Mouse (Mus musculus): ENCODE measurements around the gene Tagln2.

The Tagln2 gene

DNA sequence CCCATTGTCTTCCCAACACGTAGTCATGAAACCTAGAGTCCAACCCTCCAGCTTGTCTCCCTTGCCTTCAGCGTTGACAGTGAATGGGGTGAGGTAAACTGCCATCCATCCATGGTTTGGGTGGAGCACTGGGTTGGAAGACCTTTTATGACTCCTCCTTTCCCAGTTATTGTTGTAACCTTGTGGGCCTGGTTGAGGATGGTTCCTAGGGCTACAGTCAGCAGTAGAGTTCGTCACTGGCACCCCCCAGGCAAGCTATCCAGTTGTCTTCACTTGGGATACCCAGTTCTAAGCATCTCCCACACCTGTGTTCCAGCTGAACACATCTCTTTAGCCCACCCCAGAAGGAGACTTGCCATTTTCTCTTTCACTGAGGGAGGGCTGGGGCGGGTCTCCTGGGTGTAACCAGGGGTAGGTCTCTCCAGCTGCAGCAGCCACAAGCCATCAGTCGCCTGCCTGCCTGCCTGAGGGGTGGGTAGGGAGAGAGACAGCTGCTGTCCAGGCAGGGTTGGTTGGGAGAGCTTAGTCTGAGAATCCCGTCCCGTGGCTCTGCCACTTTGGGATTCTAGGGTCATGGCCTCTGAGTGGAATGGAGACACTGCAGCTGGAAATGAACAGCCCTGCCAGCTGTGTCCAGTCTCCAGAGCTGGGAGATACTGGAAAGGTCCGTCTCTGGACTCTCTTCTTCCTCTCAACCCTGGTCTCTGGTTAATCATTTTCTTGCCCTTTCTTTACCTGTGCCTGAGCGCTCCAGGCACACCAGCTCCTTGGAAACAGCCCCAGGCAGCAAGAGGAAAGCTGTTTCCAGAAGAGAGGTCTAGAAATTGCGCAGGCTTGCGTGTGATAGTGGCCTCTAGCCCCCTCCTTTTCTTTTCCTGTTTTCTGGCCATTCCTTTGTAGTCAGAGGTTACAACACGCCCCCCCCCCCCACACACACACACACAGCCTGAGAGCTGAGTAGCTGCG, 2.6 kb downstream of the Tagln2 start:
- DNase-seq (ENCODE audit: extremely low read depth, low read depth, low spot score) = no peak

DNA sequence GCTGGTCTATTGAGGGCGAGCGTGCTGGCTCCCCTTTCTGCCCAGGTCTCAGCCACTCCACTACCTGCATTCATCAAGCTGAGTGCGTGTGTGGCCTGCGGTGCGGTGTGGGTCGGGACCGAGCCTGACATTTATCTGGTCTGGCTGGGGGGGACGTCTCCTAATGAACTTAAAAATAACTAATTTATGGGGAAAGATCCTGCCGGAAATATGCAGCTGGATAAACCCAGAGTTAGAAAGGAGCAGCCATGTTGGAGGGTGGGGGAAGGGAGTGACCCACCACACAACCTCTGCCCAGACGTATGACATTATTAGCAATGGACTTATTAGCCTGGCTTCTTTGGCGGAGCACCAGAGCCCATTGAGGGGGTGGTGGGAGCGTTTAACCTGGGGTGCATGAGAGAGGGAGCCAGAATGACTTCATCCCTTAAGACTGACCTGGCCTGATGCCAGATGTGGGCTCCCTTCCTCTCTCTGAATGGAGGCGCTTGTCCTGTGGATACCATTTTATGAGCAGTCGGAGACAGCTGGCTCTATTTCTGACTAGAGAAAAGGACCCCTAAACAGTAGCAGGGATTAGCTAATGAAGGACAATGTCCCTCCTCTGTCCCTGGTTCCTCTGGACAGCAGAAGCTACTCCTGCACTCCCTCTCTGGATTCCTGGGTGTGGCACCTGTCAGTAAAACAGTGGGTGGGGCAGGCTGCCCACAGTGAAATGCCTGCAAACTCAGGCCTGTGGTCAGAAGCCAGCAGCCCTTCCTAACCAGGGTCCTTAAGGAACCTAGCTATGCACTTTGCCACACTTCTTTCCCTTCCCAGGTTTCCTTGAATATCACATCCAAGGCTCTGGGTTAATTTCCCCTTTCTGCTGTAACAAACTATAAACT, 3.5 kb downstream of the Tagln2 start:
- no peak for DNase-seq (ENCODE audit: extremely low read depth, low read depth, low spot score)

- DNase-seq (ENCODE audit: extremely low read depth, low read depth, low spot score) = no peak
Measured at GRCm38 (mm10) chr1:172504756-172505155, 4.9 kb downstream of the Tagln2 start.

DNA sequence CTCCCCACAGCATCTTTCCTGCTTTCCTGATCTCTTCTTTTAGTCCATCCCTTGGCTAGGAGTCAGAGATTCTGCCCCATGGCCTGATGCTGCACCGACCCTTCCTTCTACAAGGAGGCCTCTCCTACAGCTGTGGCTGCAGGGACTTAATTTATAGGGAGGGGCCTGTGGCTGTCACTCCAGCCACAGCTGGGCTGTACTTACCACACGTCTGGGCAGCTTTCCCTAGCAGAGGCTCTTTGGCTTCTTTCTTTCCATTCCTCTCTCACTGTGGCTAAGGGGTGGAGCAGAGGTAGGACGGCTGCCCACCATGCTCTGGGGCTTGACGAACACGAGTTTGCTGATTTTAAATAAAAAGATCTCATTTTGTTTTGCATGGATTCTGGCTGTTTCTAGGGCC, 7.2 kb downstream of the Tagln2 start:
- no peak for DNase-seq (ENCODE audit: extremely low read depth, low read depth, low spot score)

DNA sequence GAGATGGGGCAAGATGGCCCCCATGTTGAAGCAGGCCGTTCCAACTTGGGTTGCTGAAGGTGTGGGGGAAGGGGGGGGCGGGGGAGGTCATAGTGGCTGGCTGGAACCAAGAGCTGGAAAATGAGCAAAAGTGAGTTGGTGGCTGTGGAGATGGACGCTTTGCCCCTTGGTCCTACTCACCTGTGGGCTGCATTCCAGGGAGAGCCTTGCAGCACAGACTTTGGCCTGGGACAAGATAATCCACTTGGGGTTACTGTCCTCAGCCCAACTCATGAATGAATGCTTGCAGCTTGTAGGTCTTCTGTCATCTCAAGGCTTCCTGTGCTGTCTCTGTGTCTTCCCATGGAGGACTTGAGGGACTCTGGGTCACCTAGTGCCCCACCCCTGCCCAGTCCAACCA, 7.9 kb downstream of the Tagln2 start:
- no peak for DNase-seq (ENCODE audit: extremely low read depth, low read depth, low spot score)

GRCm38 (mm10) chr1:172508172-172508571, 8.3 kb downstream of the Tagln2 start:
- no peak for DNase-seq (ENCODE audit: extremely low read depth, low read depth, low spot score)

GRCm38 (mm10) chr1:172509235-172509634, 9.4 kb downstream of the Tagln2 start:
- DNase-seq (ENCODE audit: extremely low read depth, low read depth, low spot score) = no peak

- DNase-seq (ENCODE audit: extremely low read depth, low read depth, low spot score) = no peak
Measured at GRCm38 (mm10) chr1:172509983-172510382, 10.1 kb downstream of the Tagln2 start.

DNA sequence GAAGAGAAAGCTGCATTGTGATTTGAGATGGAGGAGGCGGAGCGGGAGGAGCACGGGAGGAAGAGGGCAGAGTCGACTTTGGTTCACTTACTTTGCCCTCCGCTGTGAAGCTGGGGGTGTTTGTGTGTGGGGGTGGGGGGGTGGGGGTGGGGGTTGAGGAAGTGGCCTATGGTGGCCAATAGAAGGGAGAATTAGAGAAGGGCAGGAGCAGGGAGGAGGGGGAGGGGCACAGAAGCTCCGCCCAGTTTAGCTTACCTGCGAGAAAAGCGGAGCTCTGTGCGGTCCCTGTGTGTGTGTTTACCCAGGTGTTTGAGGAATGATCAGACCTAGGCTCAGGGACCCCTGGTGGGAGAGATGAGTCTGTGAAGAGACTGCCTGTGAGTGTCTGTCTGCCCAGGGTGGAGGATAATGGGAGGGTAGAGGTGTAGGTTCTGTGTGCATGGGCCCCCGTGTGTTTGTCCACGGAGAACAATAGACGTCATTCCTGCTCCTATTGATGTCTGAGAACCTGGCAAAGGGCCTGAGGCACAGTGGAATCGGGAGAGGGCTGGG, 10.7 kb downstream of the Tagln2 start:
- DNase-seq (ENCODE audit: extremely low read depth, low read depth, low spot score) = no peak

DNA sequence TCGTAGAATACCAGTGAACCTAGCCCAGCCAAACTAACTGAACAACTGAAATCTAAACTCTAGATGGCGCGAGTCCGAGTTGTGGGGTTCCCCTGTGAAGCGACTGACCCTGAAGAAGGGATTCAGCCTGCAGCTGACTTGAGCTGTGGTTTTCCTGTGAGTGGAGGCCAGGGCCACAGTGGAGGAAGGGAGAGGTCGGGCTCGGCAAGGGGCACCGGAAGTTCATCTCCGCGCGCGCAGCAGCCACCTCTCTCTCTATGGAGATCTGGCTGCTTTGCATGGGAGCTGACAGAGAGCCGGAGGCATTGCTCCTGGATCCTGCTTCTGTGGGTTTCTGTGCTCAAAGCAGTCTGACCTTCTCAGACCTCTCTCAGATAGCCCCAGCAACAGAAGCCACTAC, 13.1 kb downstream of the Tagln2 start:
- DNase-seq (ENCODE audit: extremely low read depth, low read depth, low spot score) = no peak

DNA sequence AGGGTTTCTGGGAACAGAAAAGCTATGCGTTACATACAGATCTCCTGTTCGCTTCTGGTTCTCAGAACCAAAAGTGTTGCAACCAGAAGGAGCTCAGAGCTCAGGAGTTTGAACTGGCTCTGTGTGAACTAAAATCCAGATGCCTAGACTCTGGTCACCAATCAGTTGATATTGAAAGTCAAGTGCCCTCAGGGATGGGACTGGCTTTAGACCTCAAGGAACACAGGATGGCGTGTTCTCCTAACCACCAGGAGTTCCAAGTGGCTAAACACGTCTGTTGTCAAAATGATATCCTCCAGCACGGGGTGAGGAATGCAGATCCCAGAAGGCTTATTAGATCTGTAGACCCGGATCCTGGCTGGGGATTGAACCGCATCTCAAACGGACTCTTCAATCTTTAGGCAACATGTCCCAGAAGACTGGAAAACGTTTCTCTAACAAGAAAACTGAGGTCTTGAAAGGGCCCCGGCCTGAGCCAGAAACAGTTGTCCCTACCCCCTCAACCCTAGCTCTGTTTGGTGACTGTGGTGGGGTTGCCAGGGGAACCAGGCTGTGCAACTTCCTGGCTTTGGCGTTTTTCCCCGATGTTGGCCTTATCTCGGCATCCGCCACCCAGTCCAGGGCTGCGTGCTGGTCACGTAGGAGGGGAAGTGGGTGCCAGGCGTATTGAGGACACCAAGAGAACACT, 13.8 kb downstream of the Tagln2 start:
- no peak for DNase-seq (ENCODE audit: extremely low read depth, low read depth, low spot score)

DNA sequence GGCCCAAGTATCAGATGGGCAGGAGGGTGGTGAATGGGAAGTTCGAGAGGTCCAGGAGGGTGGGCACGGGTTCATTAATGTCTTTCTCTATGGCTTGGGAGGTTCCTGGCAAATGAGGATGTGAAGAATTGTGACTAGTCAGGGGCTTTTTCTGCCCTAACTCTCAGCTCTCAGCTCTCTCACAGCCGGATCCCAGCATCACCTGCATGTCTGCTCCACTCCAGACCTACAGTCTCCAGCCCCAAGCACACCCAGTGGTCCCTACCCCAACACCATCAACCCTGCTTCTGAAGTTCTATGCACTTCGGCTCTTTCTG, 14.3 kb downstream of the Tagln2 start:
- no peak for DNase-seq (ENCODE audit: extremely low read depth, low read depth, low spot score)

- DNase-seq (ENCODE audit: extremely low read depth, low read depth, low spot score) = no peak
Measured at GRCm38 (mm10) chr1:172514551-172515268, 14.9 kb downstream of the Tagln2 start.

DNA sequence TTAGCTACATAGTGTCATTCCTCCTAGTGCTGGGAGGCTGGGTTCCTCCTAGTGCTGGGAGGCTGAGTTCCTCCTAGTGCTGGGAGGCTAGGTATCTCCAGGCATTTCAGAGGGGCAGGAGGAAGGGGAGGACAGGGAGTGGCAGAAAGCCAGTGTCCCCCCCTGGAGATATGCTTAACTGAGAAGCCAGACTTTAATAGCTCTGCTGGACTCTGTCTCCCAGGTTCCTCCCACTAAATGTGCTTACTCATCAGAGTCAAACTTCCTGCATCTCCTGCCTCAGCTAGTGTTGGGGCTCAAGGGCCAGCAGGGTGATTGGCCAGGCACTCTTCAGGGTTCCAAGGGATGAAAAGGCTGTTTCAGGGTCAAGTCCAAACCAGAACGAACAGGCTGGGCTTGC, 15.5 kb downstream of the Tagln2 start:
- no peak for DNase-seq (ENCODE audit: extremely low read depth, low read depth, low spot score)

- no peak for DNase-seq (ENCODE audit: extremely low read depth, low read depth, low spot score)
Measured at GRCm38 (mm10) chr1:172518013-172518412, 18.2 kb downstream of the Tagln2 start.

DNA sequence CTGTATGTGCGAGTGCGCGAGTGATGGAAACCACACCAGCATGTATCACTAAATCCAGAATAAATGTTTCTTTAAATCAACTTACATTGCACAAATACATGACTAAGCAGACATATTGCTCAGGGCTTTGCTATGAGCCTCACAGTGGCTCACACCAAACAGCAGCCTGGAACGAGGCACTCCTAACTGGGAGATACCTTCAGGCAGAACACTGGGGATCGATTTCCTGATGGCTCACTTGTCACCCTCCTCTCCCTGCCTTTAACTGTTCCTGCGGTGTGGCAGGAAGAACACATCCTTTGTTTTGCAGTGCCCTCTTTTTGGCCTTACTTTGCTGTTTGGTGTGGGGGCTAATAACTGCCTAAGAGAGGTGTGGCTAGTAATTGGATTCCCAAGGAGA, 19.8 kb downstream of the Tagln2 start:
- DNase-seq (ENCODE audit: extremely low read depth, low read depth, low spot score) = no peak

- no peak for DNase-seq (ENCODE audit: extremely low read depth, low read depth, low spot score)
Measured at GRCm38 (mm10) chr1:172520576-172521440, 21.0 kb downstream of the Tagln2 start, which contains the start of gene Cfap45. Cfap45 (plus strand) TSS chr1:172520801.

DNA sequence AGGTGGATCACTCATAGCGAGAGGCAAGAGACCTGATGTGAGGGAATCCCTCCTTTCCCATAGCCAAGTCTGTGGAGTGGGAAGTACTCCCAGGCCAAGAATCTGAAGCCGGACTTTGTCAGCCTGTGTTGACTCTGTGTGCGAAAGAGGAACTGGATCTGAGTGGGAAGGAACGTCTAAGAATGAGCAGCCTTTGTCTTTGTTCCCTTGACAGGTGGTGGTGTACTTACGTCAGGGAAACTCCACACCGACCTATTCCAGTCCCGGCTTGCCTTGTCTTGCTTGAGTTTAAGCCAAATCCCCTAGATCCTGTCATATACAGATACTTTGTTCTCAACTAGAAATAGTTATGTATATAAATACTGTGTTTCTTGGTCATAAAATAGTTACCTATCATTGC, 22.7 kb downstream of the Tagln2 start:
- DNase-seq (ENCODE audit: extremely low read depth, low read depth, low spot score) = peak; percentile 42

- DNase-seq (ENCODE audit: extremely low read depth, low read depth, low spot score) = no peak
Measured at GRCm38 (mm10) chr1:172523699-172524101, 23.9 kb downstream of the Tagln2 start.

All from fat pad, adult 2 months (tissue).